Mouse (Mus musculus): Measurements from ENCODE around the gene Il11.
"Not testable (repeated sequence)": the region's sequence is repeated elsewhere in the genome, so short reads cannot be mapped to it uniquely, and the experiment has no call there.

The Il11 gene

DNA sequence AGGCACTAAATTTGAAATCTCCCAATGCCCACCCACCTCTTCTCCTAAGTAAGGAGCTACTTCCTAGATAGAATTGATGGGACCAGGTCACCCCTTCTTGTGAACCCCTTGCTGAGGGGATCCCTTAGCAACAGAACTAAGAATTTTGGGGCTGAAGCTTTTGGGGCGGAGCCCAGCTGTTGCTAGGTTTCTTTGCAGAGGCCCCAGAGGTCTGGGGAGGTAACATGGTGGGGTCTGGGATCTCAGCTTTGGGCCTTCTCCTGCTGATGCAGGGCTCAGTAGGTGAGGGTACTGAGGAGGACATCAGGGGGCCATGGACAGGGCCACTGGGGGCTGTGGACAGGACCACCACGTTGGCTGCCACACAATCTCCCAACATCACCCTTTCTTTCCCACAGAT lies at the start of gene Il11, which contains the start of gene Tmem190:
Gene Il11 (minus strand): TSS at position 101 of the 400 bp plus-strand sequence.
Gene Tmem190 (plus strand): TSS at position 179 of the 400 bp plus-strand sequence.
- DNase-seq (ENCODE audit: low spot score in 2 of 2): no peak

DNA sequence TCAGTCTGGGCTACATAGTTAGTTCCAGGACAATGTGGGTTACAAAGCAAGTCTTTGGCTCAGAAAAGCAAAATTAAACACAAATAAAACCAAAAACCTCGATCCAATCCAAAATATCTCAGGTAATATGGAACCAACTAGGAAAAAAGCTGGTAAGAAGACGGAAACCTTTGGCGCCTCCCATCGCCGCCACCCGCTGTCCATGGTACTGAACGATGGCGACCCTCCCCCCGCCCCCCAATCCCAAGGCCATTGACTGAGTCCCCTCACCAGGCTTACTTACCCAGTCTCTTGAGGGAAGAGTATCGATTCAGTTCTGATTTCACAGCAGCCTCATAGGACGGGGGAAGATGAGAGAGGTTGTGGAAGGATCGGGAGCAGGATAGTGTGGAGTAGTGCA lies 47.8 kb upstream of the Il11 start:
- DNase-seq (ENCODE audit: low spot score in 2 of 2): no peak

DNA sequence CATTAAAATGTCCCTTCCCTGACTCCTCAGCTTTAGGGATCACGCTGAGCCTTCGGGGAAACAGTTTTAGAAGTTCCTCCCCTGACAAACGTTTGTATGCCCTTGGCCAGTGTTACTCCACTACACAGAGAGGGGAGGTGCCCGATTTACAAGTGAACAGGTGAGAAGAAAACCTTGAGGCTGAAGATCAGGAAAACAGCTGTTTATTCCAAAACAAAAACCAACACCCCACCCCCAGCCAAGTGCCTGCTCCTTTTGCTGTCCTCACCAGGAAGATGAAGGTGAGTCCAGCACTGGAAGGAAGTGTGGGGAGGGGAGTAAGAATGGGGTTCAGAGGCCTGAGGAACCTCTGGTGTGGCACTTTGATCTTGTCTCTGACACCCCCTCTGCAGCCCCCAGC lies 42.7 kb upstream of the Il11 start:
- no peak for DNase-seq (ENCODE audit: low spot score in 2 of 2)

DNA sequence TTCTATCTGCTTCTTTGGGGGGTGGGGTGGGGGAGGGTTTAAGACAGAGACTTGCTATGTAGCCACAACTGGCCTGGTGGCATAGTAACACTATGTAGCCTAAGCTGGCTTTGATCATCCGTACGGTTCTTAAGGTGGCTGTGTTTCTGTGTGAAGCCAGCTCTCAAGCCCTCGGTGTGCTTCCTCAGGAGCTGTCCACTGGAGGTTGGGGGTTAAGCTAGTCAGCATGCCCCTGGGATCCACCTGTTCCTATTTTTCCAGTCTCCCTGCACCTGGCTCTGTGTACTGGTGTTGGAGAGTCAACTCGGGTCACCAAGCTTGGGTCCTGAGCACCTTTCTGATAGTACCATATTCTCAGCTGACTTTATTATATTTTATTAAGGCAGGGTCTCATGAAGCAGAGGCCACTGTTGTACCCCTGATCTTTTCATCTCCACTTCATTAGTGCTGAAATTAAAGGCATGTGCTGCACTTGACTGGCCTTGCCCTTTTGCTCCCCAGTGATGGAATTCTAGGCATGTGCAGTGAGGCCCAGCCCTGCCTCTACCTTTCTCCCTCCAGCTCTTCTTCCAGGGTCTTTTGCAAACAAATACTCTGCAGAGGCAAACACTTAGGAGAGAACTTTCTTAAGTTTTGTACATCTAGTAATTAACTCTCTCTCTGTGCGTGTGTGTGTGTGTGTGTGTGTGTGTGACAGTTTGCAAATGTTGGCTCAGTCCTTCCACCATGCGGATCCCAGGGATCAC lies 39.7 kb upstream of the Il11 start:
- DNase-seq (ENCODE audit: low spot score in 2 of 2): no peak

DNA sequence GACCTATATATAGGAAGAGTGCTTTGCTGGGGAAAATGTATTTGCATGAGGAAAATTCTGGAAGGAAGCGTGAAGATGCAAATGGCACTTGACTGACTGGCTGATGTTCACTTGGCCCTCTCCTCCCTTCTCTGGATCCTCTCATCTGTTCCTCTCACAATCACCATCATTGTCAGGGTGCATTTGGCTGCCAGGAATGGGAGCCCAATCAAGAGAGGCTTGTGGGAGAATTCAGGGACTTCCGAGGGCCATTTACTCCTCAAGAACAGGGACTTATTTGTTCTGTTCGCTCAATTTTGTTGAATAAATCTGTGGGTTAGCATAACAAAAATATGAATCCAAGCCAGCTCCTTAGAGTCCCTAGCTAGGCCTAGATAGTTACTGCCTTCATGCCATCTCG lies 39.0 kb upstream of the Il11 start:
- no peak for DNase-seq (ENCODE audit: low spot score in 2 of 2)

DNA sequence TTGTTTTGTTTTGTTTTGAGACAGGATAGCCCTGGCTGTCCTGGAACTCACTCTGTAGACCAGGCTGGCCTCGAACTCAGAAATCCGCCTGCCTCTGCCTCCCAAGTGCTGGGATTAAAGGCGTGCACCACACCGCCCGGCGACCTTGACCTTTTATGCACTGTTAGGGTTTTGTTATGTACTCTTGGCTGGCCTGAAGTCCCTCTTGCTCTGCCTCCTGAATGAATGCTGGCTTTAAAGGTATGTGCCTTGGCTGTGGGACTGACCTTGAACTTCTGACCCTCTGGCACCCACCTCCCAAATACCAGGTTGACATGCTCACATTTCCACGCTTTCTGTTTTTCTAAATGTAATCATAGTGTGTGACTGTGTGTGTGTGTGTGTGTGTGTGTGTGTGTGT lies 38.3 kb upstream of the Il11 start:
- DNase-seq (ENCODE audit: low spot score in 2 of 2): not testable (repeated sequence)

DNA sequence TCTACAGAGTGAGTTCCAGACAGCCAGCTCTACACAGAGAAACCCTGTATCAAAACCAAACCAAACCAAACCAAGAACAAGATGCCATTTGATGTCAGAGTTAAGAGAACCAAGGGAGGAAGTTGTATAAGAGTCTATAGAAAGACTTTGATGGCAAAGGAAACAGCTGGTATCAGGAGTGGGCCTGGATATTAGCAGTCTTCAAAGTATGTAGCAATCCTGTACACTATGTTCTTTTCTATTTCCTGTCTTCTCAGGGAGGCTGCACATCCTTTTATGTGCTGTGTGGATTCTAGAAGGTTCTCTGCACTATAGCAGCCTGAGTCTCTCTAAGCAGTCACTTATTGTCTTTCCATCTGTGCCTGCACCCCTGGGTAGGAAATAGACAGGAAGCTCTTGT lies 33.9 kb upstream of the Il11 start:
- DNase-seq (ENCODE audit: low spot score in 2 of 2): no peak

DNA sequence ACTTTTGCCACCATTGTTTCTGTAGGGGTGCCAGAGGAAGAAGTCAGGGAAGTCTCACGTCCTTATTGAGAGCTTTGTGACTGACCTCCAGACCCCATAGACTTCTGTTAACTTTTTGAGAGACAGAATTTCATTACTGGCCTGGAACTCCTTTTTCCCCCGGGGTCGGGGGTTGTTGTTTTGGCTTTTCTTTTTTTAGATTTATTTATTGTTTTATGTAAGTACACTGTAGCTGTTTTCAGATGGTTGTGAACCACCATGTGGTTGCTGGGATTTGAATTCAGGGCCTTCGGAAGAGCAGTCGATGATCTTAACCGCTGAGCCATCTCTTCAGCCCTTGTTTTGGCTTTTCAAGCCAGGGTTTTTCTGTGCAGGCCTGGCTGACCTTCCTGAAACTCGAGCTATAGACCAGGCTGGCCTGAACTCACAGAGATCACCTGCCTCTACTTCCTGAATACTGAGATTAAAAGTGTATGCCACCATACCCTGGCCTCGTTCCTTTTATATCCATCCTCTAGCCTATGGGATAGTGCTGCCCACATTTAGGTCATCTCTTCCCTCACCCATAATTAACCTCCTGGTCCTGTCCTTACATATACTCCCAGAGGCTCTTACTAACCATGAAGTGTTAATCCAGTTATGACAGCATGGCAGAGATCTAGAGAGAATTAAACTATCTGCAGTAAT lies 30.6 kb upstream of the Il11 start:
- DNase-seq (ENCODE audit: low spot score in 2 of 2): no peak

DNA sequence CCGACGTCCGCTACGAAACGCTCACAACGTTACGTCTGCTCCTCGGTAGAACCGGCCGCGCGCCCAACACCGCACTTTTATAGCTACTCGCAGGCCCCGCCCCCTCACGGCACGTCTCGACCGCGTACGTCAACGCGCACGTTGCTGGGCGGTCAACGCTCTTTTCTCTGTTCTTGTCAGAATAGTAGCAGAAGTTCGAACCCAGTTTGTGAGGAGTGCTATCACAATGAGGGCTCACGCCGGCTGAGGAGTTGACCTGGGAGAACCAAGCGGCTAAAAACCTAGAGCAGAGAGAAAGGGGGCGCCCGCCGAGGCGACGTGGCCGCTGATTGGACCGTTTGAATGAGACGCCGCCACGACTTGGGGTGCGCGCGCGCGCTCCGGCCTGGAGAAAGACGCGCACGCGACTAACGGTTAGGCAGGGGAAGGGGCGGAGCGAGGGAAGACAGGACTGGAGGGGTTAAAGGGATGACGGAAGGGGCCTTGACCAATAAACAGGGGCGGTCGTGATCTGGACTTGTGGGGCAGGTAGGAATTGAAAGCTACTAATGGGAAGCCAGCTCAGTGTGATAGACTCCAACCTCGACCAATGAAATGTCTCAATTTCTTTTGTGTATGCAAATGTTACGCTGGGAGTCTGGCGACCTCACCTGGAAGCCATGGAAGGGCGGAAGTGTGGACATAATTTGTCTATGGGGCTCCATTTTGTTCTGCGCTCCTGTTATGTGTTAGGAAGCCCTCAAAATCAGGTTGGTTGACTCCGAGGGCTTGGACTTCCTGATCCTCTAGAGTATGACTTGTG lies 29.8 kb upstream of the Il11 start, which contains the start of gene Ube2s:
Gene Ube2s (minus strand): TSS at position 288 of the 802 bp plus-strand sequence.
- peak; percentile 98 for DNase-seq (ENCODE audit: low spot score in 2 of 2)

DNA sequence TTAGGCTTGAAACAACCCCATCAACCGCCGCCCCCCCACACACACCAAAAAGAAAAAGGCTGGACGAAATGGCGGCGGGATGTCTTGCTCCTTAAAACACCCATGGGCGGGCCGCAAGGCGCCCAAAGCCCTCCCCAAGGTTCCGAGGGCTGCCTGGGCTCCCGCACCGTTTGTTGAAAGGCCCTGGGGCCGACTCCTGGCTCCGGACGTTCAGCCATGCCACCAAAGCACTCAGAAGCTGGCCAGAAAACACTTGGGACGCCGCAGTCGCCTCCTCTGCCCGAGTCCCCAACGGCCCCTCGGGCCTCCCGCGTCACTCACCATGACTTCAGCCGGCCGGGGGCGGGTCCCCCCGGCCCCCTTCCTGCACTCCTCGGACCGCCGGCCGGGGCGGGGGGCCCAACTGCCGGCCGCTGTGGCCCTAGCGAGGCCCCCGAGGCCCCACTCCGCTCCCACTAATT lies 29.2 kb upstream of the Il11 start:
- no peak for DNase-seq (ENCODE audit: low spot score in 2 of 2)

DNA sequence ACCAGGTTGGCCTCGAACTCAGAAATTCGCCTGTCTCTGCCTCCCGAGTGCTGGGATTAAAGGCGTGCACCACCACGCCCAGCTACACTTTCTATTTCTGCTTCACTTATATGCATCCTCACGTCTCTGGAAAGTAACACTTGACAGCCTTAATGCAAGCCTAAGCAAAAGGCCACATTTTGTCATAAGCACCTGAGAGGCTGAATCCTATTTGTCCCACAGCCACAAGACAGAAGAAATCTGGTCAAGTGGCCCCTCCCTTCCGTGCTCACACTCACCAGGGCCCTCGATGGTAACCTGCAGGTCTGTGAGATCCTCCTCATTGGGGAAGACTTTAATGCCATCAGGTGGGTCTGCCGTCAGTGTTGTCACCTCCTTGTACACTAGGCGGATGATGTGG lies 28.5 kb upstream of the Il11 start:
- not testable (repeated sequence) for DNase-seq (ENCODE audit: low spot score in 2 of 2)

DNA sequence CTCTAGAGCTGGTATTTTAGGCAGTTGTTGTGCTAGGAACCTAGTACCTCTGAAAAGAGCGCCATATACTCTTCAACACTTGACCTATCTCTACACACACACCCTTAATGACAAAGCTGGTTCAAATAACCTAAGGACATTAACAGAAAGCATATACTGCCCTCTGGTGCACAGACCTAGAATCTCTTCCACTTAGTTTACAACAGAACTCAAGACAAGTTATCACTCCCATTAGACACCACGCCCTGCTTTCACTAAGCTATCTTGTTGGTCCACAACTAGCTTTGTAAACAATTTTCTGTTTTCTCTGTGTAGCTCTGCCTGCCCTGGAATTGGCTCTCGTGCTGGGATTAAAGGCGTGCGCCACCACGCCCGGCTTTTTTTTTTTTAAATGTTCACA lies 24.1 kb upstream of the Il11 start:
- DNase-seq (ENCODE audit: low spot score in 2 of 2): no peak

DNA sequence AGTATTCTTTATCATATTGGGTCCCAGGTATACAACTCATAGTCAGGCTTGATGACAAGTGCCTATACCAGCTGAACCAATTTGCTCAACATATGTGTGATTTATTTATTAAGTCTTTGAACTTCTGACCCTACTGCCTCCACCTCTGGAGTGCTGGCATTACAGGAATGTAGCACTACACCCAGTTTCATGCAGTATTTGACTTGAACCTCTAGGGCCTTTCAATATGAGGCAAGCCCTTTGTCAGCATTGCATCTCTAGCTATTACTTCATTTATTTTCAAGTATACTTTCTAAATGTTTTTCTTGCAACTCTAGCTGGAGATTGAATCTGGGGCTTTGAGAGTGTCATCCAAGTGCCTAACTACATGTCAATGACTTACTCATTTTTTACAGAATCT lies 19.6 kb upstream of the Il11 start:
- DNase-seq (ENCODE audit: low spot score in 2 of 2): no peak

DNA sequence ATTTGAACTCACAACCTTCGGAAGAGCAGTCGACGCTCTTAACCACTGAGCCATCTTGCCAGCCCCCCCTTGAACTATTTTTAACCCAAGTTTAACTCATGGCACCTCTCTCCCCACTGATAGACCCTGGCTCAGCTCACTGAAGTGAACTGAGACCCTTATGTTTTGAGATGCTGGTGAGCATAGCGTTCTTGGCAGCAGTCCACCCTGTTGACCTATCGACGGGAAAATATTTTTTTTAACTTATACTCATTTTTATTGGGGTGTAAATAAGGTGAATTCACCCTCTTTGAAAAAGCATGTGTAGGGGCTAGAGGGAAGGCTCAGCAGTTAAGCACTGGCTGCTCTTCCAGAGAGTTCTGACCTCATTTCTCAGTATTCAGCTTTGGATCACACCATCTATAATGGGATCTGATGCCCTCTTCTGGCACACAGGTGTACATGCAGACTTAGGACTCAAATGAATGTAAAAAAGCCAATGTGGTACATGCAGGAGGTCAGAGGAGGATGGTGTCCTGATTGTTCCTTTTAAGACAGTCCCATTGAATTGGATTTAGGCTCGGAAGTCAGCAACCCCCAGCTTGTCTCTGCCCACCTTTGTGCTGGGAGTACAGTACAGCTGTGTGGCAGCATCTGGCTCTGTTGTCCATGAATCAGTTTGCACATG lies 13.2 kb upstream of the Il11 start:
- DNase-seq (ENCODE audit: low spot score in 2 of 2): no peak

DNA sequence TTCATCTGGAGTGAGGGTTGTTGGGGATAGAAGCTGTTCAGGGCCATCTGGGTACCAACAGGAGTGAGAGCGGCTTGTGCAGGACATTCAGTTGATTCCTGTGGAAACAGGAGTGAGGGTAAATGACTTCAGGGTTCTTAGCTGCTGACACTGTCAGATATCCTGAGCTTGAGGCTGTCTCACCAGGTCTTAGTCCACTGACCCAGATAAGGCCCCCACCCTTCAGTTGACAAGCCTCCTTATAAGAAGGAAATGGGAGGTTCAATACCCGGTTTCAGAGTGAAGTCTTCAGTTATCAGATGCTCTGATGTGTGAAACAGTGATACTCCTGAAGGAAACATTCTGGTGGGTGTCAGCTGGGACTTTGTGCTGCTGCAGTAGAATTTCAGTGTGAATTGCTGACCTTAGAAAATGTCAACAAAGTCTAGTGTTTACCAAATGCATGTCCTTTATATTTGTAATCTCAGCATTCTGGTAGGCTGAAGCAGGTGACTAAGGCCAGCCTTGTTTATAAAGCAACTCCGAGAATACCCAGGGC lies 12.0 kb upstream of the Il11 start:
- DNase-seq (ENCODE audit: low spot score in 2 of 2): no peak

DNA sequence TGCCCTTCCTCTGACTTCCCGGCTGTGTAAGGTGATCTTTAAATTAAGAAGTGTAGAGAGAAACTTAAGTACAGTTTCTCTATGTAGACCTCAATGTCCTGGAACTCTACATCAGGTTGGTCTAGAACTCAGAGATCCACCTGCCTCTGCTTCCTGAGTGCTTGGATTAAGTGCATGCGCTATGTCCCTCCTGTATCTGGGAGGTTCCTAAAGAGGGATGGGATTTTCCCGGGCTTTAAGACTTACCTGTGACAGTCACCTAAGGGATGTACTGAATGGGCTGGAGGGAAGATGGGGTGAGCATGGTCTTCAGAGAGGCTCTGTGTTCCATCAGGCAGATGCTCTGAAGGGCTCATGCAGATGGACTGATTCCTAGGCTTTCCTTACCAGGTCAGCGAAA lies 11.0 kb upstream of the Il11 start:
- no peak for DNase-seq (ENCODE audit: low spot score in 2 of 2)

DNA sequence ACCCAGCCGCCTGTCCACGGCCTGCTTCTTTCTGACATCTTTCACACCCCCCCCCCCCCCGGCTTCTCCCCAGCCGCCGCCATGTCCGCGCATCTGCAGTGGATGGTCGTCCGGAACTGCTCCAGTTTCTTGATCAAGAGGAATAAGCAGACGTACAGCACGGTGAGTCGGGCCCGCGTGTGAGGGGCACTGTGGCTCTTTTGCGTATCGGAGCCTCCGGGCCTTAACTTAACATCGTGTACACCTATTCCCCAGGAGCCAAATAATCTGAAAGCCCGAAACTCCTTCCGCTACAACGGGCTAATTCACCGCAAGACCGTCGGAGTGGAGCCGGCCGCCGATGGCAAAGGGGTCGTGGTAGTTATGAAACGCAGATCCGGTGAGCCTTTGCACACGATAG lies 10.6 kb upstream of the Il11 start:
- not testable (repeated sequence) for DNase-seq (ENCODE audit: low spot score in 2 of 2)

DNA sequence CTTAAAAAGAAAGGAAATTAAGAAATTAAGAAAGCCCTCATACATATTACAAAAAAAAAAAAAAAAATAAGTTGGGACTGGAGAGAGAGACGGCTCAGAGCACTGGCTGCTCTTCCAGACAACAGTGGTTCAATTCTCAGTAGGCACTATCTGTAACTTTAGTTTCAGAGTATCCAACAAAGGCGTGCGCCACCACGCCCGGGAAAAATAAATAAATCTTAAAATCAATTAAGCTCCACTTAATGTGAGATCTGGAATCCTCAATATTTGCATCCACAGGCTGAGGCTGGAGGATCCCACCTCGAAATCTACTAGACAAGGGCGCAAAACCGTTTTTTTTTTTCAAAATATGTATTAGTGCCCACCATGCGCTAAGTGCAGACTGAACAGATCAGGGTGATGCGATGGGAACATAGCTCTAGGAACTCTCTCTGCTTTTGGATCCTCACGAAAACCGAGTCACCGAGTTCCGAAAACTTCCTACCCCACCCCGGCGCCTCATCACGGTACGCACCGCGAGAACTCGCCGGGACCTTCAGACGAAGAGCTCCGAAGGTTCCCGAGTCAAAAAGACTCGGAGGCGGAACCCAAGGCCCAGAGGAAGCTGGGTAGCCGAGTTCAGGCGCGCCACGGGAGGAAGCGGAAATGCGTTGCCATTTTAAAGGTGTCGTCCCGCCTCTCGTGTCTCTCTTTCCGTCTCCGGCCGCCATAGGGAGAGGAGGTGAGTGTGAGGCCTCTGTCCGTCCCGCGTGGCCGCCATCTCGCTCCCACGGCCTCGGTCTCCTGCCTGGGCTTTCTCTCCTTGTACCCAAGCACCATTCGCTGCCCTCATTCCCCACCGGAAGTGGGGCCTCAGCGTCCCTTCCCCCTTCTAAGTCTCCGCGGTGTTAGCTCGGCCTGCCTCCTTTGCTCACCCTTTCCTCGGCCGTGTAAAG lies 9.9 kb upstream of the Il11 start, which contains the start of gene Rpl28:
Gene Rpl28 (plus strand): TSS at position 597 of the 935 bp plus-strand sequence.
- peak; percentile 91 to 94 for DNase-seq (ENCODE audit: low spot score in 2 of 2)

DNA sequence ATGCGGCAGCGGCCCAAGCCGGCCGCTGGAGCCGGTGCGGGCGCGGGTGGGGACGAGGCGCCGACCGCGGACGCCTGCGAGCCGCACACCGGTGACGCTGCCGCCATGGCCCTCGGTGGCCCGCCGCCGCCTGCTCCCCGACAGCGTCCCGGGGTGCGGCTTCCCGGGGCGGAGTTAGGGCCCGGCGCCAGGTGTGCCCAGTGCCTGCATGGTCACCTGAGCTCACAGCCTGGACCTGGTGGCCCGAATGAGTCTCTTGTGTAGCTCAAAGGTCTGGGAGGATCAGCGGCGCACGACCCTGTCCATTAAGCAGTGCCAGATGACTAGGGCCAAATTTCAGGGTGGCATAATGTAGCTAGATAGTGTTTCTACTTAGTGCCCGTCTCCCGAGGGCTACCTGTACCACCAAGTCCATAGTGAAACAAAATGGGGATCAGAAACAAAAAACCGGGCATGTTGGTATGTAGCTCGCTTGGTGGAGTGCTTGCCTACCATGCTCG lies 6.8 kb upstream of the Il11 start, which contains the start of gene Tmem238:
Gene Tmem238 (minus strand): TSS at position 221 of the 500 bp plus-strand sequence.
- peak in 1 of 2 experiments; percentile 37 for DNase-seq (ENCODE audit: low spot score in 2 of 2)
